Mouse (Mus musculus) heart, embryonic 14.5 days (tissue): ENCODE measurements around the gene Mrpl50. TPM values are rescaled to one million over a fixed set of nuclear protein-coding genes. Genes with fewer than 3 reads are reported as not detected.
"Not testable (repeated sequence)": the region's sequence is repeated elsewhere in the genome, so short reads cannot be mapped to it uniquely, and the experiment has no call there.

Source experiments
- ATAC-seq: fragments of 200-750 bp; cut with Nextera tagmentation; 2 replicates; pipeline ENCODE4 v1.8.0; 2017; ENCODE audit warnings: low read depth, moderate TSS enrichment; ENCODE audit not compliant: insufficient number of reproducible peaks, insufficient read depth, low FRiP score
- H3K27ac ChIP-seq, 2 experiments: fragments of 200-500 bp in 1 of 2; fragments of 300-500 bp in 1 of 2; sonication (generic) in 1 of 2; replicated peaks in 1 of 2; 2 replicates each; pipeline ENCODE4 v1.5.1; 2012 to 2014; ENCODE audit warnings: low read depth in 2 of 2, low read length in 2 of 2, control low read depth in 1 of 2, mild to moderate bottlenecking in 1 of 2, mixed read lengths in 1 of 2; ENCODE audit not compliant: control insufficient read depth in 1 of 2, insufficient read depth in 1 of 2
- H3K27me3 ChIP-seq: fragments of 300-500 bp; sonication (generic); 2 replicates; pipeline ENCODE4 v1.6.1; 2014; ENCODE audit warnings: mild to moderate bottlenecking, low read length, control low read depth; ENCODE audit not compliant: control insufficient read depth, insufficient read depth
- H3K36me3 ChIP-seq: fragments of 300-500 bp; sonication (generic); 2 replicates; pipeline ENCODE4 v1.6.1; 2014; ENCODE audit warnings: mild to moderate bottlenecking, control low read depth, low read length, mixed read lengths; ENCODE audit not compliant: control insufficient read depth, insufficient read depth
- H3K4me1 ChIP-seq, 2 experiments: fragments of 200-500 bp in 1 of 2; fragments of 300-500 bp in 1 of 2; sonication (generic) in 1 of 2; 2 replicates each; pipeline ENCODE4 v1.6.1; 2012 to 2014; ENCODE audit warnings: low read length in 2 of 2, control low read depth in 1 of 2, mixed read lengths in 1 of 2; ENCODE audit not compliant: control insufficient read depth in 2 of 2, insufficient read depth in 2 of 2
- H3K4me2 ChIP-seq: fragments of 300-500 bp; sonication (generic); 2 replicates; pipeline ENCODE4 v1.6.1; 2014; ENCODE audit warnings: mild to moderate bottlenecking, low read length
- H3K4me3 ChIP-seq, 2 experiments: fragments of 200-500 bp in 1 of 2; fragments of 300-500 bp in 1 of 2; sonication (generic) in 1 of 2; 2 replicates each; pipeline ENCODE4 v1.5.1; 2012 to 2014; ENCODE audit warnings: low read length in 2 of 2, mild to moderate bottlenecking in 2 of 2, control low read depth in 1 of 2, low read depth in 1 of 2, moderate library complexity in 1 of 2; ENCODE audit not compliant: control insufficient read depth in 1 of 2, insufficient read depth in 1 of 2
- H3K9ac ChIP-seq: fragments of 300-500 bp; sonication (generic); 2 replicates; pipeline ENCODE4 v1.6.1; 2014; ENCODE audit warnings: mild to moderate bottlenecking, low read length
- H3K9me3 ChIP-seq: fragments of 300-500 bp; sonication (generic); 2 replicates; pipeline ENCODE4 v1.6.1; 2016; ENCODE audit warnings: low read length, control low read depth; ENCODE audit not compliant: control insufficient read depth
- WGBS: fragments of 180-500 bp; shearing (Covaris S2); extraction: QIAGEN DNeasy Blood & Tissue Kit; methylation state at CpG from one replicate; pipeline ENCODE4 v1.1.7; 2014; 5-methylcytosine and 5-hydroxymethylcytosine counted together
- polyA plus RNA-seq: library from polyadenylated mRNA; unstranded; fragments of >200 nt; fragmentation: Nextera tagmentation; extraction: Ambion mirVana; gene quantifications from 2 replicates; pipeline ENCODE4 v1.2.1, GENCODE M21; 2014

Gene Mrpl50
- polyA plus RNA-seq, 1 experiment from 2014 or later = 63.6 TPM

DNA sequence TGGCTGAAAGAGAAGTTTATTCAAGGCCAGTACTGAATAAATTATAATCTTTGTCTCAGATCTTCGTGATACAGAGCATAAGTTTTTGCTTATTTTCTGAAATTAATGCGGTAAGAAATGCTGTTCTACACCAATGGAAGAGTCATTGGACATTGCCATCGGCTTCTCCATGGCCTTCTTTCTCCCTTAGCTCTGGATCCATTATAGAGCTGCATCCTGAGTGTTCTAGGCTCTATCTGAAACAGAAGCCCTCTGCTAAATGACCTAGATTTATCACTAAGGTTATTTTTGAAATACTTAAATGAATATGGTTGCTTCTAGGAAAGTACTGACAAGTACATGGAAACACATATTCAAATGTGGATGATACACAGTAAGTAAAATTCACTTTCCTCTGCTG lies 14.1 kb upstream of the Mrpl50 start:
- WGBS = 85% methylated on average over 3 of the region's 3 CpGs
- Histone ChIP-seq H3K4me3 (no peak overlapping the region), H3K9me3 (peaks cover 9% of the 10 kb centered on the region), H3K36me3 (peaks cover 19% of the 10 kb centered on the region), H3K9ac (no peak overlapping the region), H3K27me3 (no peaks in the 10 kb centered on the region), H3K4me2 (no peak overlapping the region), H3K4me1 (peaks cover 0 to 7% of the 10 kb centered on the region in 2 experiments; a peak in 1 of 4 replicates), H3K27ac (no peak overlapping the region)
- no peak for ATAC-seq

DNA sequence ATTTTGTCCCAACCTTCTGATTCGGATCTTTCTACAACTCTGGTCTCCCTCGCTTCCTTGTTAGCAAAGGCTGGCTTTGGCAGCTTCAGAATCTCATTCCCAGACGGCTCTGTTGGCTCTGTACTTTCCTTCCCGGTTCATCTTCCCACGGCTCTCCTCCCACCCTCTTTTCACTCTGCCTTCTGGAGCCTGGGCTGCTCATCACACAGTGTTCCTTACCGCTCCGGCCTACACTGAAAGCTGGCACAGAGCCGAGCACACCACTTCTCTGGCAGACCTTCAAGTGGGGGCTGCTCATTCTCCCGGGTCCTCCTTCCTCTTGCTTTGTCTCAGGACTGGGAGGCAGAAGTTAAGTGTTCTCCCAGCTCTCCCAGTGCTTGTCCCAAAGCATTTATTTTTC lies 1.7 kb upstream of the Mrpl50 start:
- no peak for ATAC-seq
- H3K4me1 ChIP-seq = peaks cover 2 to 13% of the 10 kb centered on the region in 2 experiments
- no peaks in the 10 kb centered on the region for H3K27me3 ChIP-seq
- peaks cover 27% of the 10 kb centered on the region for H3K36me3 ChIP-seq
- no peak overlapping the region for H3K9ac ChIP-seq
- H3K9me3 ChIP-seq = no peaks in the 10 kb centered on the region
- H3K27ac ChIP-seq = no peak overlapping the region
- H3K4me2 ChIP-seq = peak overlapping the region; percentile 73
- no peak overlapping the region for H3K4me3 ChIP-seq
- WGBS = 60% methylated on average over 9 of the region's 9 CpGs

DNA sequence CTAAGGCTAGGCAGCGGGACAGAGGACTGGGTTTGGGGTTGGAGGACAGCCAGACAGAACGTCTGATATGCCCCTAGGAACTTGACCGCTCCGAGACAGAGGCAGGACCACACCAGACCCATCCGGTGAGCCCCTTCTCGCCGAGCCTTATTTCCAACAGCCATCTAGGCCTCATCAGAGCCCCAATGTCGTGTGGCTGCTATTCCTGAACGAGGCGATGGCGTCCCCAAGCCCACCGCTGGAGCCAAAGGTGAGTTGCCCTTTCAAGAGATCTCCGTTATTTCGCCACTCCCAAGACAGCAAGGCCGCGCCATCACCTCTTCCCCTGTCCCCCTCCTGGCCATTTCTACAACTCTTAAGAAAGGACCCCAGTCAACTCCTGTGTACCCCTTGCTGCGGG lies 453 bp upstream of the Mrpl50 start:
- H3K9ac ChIP-seq = peak overlapping the region; percentile 73
- ATAC-seq = no peak; the same call in none of the 2 replicates
- peak overlapping the region; percentile 59 to 86 for H3K4me3 ChIP-seq
- H3K27ac ChIP-seq = peak overlapping the region in 1 of 2 experiments; percentile 15; a peak in 3 of 4 replicates
- H3K9me3 ChIP-seq = no peaks in the 10 kb centered on the region
- H3K27me3 ChIP-seq = no peaks in the 10 kb centered on the region
- under 1% methylated on average over 17 of the region's 17 CpGs for WGBS
- H3K4me1 ChIP-seq = peaks cover 2 to 13% of the 10 kb centered on the region in 2 experiments
- H3K4me2 ChIP-seq = peak overlapping the region; percentile 73
- H3K36me3 ChIP-seq = peaks cover 24% of the 10 kb centered on the region

DNA sequence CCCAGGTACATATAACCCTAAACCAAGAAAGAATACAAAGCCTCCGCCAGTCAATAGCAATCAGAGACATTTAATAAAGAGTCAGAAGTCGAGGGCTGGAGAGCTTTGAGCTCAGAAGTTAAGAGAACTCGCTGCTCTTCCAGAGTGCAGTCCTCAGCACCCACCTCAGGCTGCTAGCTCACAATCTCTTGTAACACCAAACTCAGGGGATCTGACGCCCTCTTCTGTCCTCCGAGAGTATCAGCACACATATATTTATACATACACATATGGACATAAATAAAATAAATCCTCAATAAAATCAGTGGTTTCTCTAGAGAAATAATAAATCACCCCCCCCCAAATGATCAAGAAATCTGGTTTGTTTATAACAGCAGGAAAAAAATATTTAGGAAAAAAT lies 1.4 kb downstream of the Mrpl50 start:
- ATAC-seq = no peak
- H3K9me3 ChIP-seq = no peaks in the 10 kb centered on the region
- peaks cover 19% of the 10 kb centered on the region for H3K36me3 ChIP-seq
- H3K4me2 ChIP-seq = peak overlapping the region; percentile 67; the same call in 1 of the 2 replicates
- 78% methylated on average over 5 of the region's 5 CpGs for WGBS
- H3K27ac ChIP-seq = no peak overlapping the region
- H3K9ac ChIP-seq = no peak overlapping the region
- peaks cover 2 to 13% of the 10 kb centered on the region in 2 experiments for H3K4me1 ChIP-seq
- H3K27me3 ChIP-seq = no peaks in the 10 kb centered on the region
- H3K4me3 ChIP-seq = no peak overlapping the region; a peak in 1 of 4 replicates

DNA sequence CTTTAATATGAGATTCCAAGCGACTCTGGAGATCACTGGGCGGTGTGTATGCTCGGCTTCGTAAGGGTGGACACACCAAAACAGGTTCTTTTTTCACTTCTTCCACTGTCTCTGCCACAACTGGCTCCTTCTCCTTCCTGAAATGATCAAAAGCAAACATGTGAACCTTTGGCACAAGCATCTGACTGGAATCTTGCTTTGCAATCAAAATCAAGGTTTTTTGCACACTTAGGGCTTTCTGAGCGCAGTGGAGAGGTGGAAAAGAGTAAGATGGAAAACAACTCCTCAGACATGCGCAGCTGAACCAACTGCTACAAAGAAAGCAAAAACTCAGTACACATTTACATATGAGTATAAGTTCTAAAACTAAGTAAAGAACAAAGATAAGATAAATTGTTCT lies 6.5 kb downstream of the Mrpl50 start:
- Histone ChIP-seq H3K4me3 (no peak overlapping the region), H3K9me3 (no peaks in the 10 kb centered on the region), H3K4me2 (no peak overlapping the region), H3K36me3 (peaks cover 32% of the 10 kb centered on the region), H3K27ac (no peak overlapping the region), H3K9ac (no peak overlapping the region), H3K4me1 (peaks cover 0 to 2% of the 10 kb centered on the region in 2 experiments; a peak in 1 of 4 replicates), H3K27me3 (no peaks in the 10 kb centered on the region)
- WGBS = 96% methylated on average over 6 of the region's 6 CpGs
- ATAC-seq = no peak

DNA sequence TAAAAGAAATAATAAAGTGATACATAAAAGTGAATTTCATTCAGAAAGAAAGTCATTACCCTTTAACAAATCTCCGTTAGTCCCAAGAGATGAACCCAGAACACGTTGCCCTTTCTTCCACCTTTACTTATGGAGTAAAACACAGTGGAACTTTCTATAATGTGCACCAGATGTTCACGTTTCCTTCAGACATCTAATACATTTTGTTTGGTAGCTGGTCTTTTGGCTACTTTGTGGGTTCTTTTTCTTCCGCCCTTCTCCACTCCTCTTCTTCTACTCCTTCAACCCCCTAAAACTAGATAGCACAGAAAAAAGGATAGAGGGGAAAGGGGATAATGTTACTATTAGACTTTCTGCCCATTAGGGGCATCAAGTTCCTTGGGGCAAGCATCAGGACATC lies 8.3 kb downstream of the Mrpl50 start:
- H3K9me3 ChIP-seq = no peaks in the 10 kb centered on the region
- H3K27ac ChIP-seq = no peak overlapping the region
- H3K4me3 ChIP-seq = no peak overlapping the region
- ATAC-seq = no peak
- no peaks in the 10 kb centered on the region for H3K27me3 ChIP-seq
- H3K4me2 ChIP-seq = no peak overlapping the region
- H3K36me3 ChIP-seq = peaks cover 32% of the 10 kb centered on the region
- H3K4me1 ChIP-seq = no peaks in the 10 kb centered on the region
- no peak overlapping the region for H3K9ac ChIP-seq
- 94% methylated on average over 4 of the region's 4 CpGs for WGBS

DNA sequence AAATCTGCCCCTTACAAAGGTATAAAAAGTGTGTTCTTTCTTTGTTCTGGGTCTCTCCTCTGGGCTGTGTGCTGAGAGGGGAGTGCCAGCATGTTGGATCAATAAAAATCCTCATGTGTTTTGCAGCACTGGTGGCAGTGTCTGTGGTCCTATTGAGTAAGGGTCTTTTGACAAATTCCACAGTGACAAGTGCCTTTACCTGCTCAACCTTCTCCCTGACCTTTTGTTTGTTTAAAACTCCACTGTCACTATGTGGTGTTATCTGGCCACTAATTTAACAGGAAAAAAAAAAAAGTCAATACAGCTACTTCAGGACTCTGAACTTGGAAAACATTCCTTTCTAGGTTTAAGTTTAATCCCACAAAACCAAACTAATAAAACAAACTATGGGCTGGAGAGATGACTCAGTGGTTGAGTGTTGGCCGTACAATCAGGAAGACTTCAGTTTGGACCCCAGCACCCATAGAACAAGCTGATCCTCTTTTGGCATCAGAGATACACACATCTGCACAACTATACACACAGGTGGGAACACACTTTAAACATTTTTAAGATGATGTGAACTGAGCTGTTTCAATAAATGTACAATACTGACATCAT lies 10.6 kb downstream of the Mrpl50 start:
- not testable (repeated sequence) for H3K27me3 ChIP-seq, H3K4me2 ChIP-seq, H3K27ac ChIP-seq, H3K9ac ChIP-seq, H3K4me1 ChIP-seq, H3K4me3 ChIP-seq, ATAC-seq, H3K9me3 ChIP-seq
- peaks cover 32% of the 10 kb centered on the region for H3K36me3 ChIP-seq
- WGBS = 95% methylated on average over 1 of the region's 1 CpGs

DNA sequence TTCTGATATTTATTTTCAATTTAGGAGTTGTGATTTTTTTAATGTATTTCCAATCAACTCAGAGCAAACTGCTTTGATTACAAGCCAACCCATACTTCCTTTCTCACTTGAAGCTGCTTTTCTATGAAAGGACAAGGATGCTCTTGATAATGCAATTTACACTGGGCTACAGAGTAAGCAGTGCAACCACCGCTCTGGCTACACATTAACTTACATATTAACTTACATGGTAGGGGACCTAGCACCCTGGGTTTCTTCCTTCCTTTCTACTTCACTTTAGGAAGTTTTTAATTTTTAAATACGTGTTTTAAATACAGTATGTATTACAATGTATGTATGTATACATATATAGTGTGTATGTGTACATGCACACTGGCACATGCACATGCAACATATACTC lies 11.7 kb downstream of the Mrpl50 start:
- 92% methylated on average over 2 of the region's 2 CpGs for WGBS
- Histone ChIP-seq H3K27ac (no peak overlapping the region), H3K36me3 (peaks cover 29% of the 10 kb centered on the region), H3K4me3 (no peak overlapping the region), H3K9me3 (no peaks in the 10 kb centered on the region), H3K4me2 (no peak overlapping the region), H3K27me3 (no peaks in the 10 kb centered on the region), H3K9ac (no peak overlapping the region), H3K4me1 (no peaks in the 10 kb centered on the region)
- ATAC-seq = no peak
